Mouse (Mus musculus) midbrain, embryonic 16.5 days (tissue): Measurements from ENCODE around the gene Limk1. TPM values are rescaled to one million over a fixed set of nuclear protein-coding genes. Genes with fewer than 3 reads are reported as not detected.

Experiments
- ATAC-seq: fragments of 200-750 bp; cut with Nextera tagmentation; 2 replicates; pipeline ENCODE4 v1.8.0; 2017; ENCODE audit warnings: moderate TSS enrichment
- H3K27ac ChIP-seq: fragments of 300-500 bp; sonication (generic); 2 replicates; pipeline ENCODE4 v1.5.1; 2014; ENCODE audit warnings: mild to moderate bottlenecking, low read length, mixed read lengths
- H3K27me3 ChIP-seq: fragments of 300-500 bp; sonication (generic); 2 replicates; pipeline ENCODE4 v1.6.1; 2014; ENCODE audit warnings: low read depth, low read length, mixed read lengths; ENCODE audit not compliant: control insufficient read depth, insufficient read depth
- H3K36me3 ChIP-seq: fragments of 300-500 bp; sonication (generic); 2 replicates; pipeline ENCODE4 v1.6.1; 2014; ENCODE audit warnings: mild to moderate bottlenecking, low read length, moderate library complexity, mixed read lengths; ENCODE audit not compliant: control insufficient read depth, insufficient read depth
- H3K4me1 ChIP-seq: fragments of 300-500 bp; sonication (generic); 2 replicates; pipeline ENCODE4 v1.6.1; 2014; ENCODE audit warnings: mild to moderate bottlenecking, low read length, mixed read lengths; ENCODE audit not compliant: control insufficient read depth, insufficient read depth
- H3K4me2 ChIP-seq: fragments of 300-500 bp; sonication (generic); 2 replicates; pipeline ENCODE4 v1.6.1; 2014; ENCODE audit warnings: mild to moderate bottlenecking, low read length, mixed read lengths
- H3K4me3 ChIP-seq: fragments of 300-500 bp; sonication (generic); 2 replicates; pipeline ENCODE4 v1.5.1; 2014; ENCODE audit warnings: low read depth, mild to moderate bottlenecking, low read length, moderate library complexity, mixed read lengths
- H3K9ac ChIP-seq: fragments of 300-500 bp; sonication (generic); 2 replicates; pipeline ENCODE4 v1.6.1; 2014; ENCODE audit warnings: low read depth, low read length, mixed read lengths
- H3K9me3 ChIP-seq: fragments of 300-500 bp; sonication (generic); replicated peaks from 2 replicates; pipeline ENCODE4 v1.6.1; 2014; ENCODE audit warnings: mild to moderate bottlenecking, low read length, mixed read lengths; ENCODE audit not compliant: control insufficient read depth, poor library complexity, severe bottlenecking
- WGBS: fragments of 180-500 bp; shearing (Covaris S2); extraction: QIAGEN DNeasy Blood & Tissue Kit; methylation state at CpG from one replicate; pipeline ENCODE4 v1.1.7; 2014; 5-methylcytosine and 5-hydroxymethylcytosine counted together
- polyA plus RNA-seq: library from polyadenylated mRNA; unstranded; fragments of >200 nt; fragmentation: Nextera tagmentation; extraction: Ambion mirVana; gene quantifications from 2 replicates; pipeline ENCODE4 v1.2.1, GENCODE M21; 2015

The Limk1 gene
- polyA plus RNA-seq, 1 experiment from 2014 or later = 17.8 TPM

DNA sequence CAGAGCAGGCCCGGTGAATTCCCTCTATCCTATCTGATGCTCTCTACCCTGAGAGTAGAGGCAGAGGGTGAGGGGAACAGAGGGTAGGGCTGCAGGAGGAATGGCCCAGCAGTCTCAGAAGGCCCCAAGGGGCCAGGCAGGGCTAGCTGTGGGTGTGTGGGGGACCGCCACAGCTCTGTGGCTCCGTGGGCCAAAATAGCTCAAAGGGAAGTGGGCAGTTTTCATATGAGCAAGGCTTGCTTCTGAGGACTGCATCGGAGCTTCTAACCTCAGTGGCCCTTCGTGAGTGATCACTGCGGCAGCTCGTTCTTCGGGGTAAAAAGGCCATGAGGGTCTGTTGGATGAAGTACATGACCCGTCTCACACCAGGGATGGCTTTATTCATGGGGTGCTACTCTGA, 74.7 kb downstream of the Limk1 start:
- 83% methylated on average over 9 of the region's 9 CpGs for WGBS
- H3K27ac ChIP-seq = no peak overlapping the region
- no peak overlapping the region for H3K4me2 ChIP-seq
- H3K9me3 ChIP-seq = no peaks in the 10 kb centered on the region
- no peak for ATAC-seq
- H3K9ac ChIP-seq = no peak overlapping the region
- H3K4me1 ChIP-seq = no peaks in the 10 kb centered on the region
- peaks cover 11% of the 10 kb centered on the region for H3K36me3 ChIP-seq
- no peaks in the 10 kb centered on the region for H3K27me3 ChIP-seq
- no peak overlapping the region for H3K4me3 ChIP-seq

DNA sequence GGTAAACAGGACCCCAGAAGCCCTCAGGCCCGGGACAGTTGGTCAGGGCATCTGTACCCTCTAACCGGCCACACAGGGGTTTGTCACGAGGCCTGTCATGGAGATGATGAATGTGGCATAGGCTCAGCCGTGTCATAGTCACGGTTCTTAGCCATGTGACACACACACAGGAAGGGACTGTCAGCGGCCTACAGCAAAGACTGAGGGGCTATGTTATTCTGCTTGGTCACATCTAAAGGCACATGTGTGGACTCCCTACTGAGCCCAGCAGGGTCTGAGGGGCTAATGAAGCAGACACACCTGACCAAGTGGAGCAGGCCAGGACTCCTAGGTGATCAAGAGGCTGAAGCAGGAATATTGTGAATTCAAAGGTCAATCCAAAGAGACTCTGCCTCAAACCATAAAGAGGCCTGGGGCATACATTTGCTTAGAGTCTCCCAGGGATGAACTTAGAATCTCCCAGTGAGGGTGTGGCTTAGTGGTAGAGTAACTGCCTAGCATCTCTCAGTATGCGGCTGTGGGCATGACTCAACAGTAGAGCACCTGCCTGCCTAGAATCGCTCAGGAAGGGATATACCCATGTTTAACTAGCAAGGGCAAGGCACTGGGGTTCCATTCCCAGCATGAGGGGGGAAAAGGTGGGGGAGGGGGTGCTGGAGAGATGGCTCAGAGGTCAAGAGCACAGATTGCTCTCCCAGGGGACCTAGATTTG, 76.4 kb downstream of the Limk1 start:
- WGBS = 73% methylated on average over 8 of the region's 8 CpGs
- Histone ChIP-seq H3K27me3 (no peaks in the 10 kb centered on the region), H3K36me3 (no peaks in the 10 kb centered on the region), H3K4me2 (no peak overlapping the region), H3K4me1 (no peaks in the 10 kb centered on the region), H3K9me3 (no peaks in the 10 kb centered on the region), H3K9ac (no peak overlapping the region), H3K27ac (no peak overlapping the region), H3K4me3 (no peak overlapping the region)
- ATAC-seq = no peak

DNA sequence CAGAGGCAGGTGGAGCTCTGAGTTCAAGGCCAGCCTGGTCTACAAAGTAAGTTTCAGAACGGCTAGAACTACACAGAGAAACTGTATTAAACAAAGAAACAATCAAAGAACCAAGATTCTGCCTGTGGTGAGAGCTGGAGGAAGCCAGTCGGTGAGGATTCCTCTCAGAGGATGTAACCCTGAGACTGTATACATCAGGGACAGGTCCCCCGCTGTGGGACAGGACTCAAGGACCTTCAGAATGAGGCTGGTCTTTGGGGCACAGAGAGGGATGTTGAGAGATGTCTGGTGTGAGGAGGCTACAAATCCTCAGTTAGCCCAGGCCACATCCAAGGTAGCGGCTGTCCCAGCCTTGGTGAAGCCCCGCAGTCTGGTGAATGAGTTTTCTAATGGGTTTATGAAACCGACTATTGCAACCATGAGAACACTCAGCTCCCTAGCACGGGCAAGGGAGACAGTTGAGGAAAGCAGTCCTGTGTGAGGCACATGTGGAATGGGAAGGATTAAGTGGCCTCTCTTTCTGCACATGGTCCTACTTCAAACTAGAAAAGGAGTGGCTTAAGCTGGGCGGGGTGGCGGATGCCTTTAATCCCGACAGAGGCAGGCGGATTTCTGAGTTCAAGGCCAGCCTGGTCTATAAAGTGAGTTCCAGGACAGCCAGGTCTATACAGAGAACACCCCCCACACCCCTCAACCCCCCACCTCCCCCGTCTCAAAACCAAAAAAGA, 78.3 kb downstream of the Limk1 start:
- Histone ChIP-seq H3K4me3 (no peak overlapping the region), H3K36me3 (no peaks in the 10 kb centered on the region), H3K4me2 (no peak overlapping the region), H3K27me3 (no peaks in the 10 kb centered on the region), H3K9me3 (no peaks in the 10 kb centered on the region), H3K27ac (no peak overlapping the region), H3K9ac (no peak overlapping the region), H3K4me1 (no peaks in the 10 kb centered on the region)
- ATAC-seq = no peak
- WGBS = 81% methylated on average over 12 of the region's 12 CpGs

DNA sequence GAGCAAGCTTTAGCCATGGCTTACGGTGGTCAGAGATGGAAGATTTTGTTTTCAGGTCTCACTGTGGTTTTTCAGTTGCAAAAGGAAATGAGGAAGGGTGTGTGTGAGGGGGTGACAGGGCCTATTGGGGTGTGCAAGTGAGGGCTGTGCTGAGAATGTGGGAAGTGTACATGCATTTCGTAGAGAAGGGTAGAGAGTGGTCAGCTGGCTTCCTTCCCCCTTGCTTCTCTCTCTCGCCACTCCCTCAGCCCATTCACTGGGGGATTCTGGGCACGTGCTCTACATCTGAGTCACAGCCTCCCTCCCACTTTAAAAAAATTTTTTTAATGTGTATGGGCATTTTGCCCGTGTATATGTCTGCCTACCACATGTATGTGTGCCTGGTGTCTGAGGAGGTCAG, 81.3 kb downstream of the Limk1 start:
- Histone ChIP-seq H3K4me3 (no peak overlapping the region), H3K27ac (no peak overlapping the region), H3K4me1 (no peaks in the 10 kb centered on the region), H3K36me3 (no peaks in the 10 kb centered on the region), H3K9me3 (no peaks in the 10 kb centered on the region), H3K27me3 (no peaks in the 10 kb centered on the region), H3K9ac (no peak overlapping the region), H3K4me2 (no peak overlapping the region)
- ATAC-seq = no peak
- WGBS = 63% methylated on average over 5 of the region's 5 CpGs

DNA sequence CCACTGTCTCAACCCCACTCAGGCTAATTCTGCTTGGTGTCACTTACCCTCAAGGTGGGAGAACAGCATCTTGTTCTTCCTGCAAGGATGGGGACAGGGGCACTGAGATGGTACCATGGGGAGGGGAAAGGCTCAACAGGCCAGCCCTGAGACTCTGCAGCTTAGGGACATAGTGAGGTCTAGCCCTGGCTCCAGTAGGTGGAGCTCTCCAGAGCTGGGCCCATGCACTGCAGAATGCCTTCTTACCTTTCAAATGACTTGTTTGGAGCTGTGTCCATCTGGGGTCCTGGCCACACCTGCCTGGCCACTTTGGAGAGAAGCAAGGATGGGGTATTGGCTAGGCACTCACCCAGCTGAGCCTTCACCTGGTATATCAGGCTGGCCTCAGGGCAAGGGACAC, 82.1 kb downstream of the Limk1 start:
- no peaks in the 10 kb centered on the region for H3K9me3 ChIP-seq
- no peak overlapping the region for H3K4me2 ChIP-seq
- H3K9ac ChIP-seq = no peak overlapping the region
- H3K4me1 ChIP-seq = no peaks in the 10 kb centered on the region
- H3K27ac ChIP-seq = no peak overlapping the region
- no peak for ATAC-seq
- H3K4me3 ChIP-seq = no peak overlapping the region
- H3K36me3 ChIP-seq = no peaks in the 10 kb centered on the region
- H3K27me3 ChIP-seq = no peaks in the 10 kb centered on the region

Other genes with a start within 250 kb of the Limk1 start
- gene Gtf2ird1, start 231.9 kb downstream of the Limk1 start, polyA plus RNA-seq = 74.3 and 81.5 TPM in 2 replicates
- 16.7 and 17.1 TPM in 2 replicates for gene Clip2, start 136.2 kb downstream of the Limk1 start, polyA plus RNA-seq
- 0.46 and 0.92 TPM in 2 replicates for gene Syna, start 128.4 kb downstream of the Limk1 start, polyA plus RNA-seq
- gene Rfc2, start 107.2 kb downstream of the Limk1 start, polyA plus RNA-seq = 179 and 186 TPM in 2 replicates
- 2.4 and 2.7 TPM in 2 replicates for gene Lat2, start 73.6 kb downstream of the Limk1 start, polyA plus RNA-seq
- 321 and 329 TPM in 2 replicates for gene Eif4h, start 49.1 kb downstream of the Limk1 start, polyA plus RNA-seq
- 10.0 and 12.1 TPM in 2 replicates for gene Eln, start 58.7 kb upstream of the Limk1 start, polyA plus RNA-seq
- not detected in 2 replicates for gene Tmem270, start 218.1 kb upstream of the Limk1 start, polyA plus RNA-seq
- gene Cldn13, start 226.9 kb upstream of the Limk1 start, polyA plus RNA-seq = not detected in 2 replicates
- gene Mettl27, start 243.8 kb upstream of the Limk1 start, polyA plus RNA-seq = 6.4 and 6.6 TPM in 2 replicates